Mouse (Mus musculus) heart, adult 2 months (tissue): ENCODE data around the gene Eno1.

ENCODE experiments used
- CTCF ChIP-seq: fragments of 200-600 bp; IDR thresholded peaks from 2 replicates; pipeline ENCODE4 v1.8.1; 2022; ENCODE audit warnings: antibody characterized with exemption, mild to moderate bottlenecking, moderate library complexity
- EP300 ChIP-seq: fragments of 200-500 bp; IDR thresholded peaks from 2 replicates; pipeline ENCODE4 v1.6.1; 2011; ENCODE audit warnings: low read depth, low read length, control low read depth; ENCODE audit not compliant: insufficient read depth
- POLR2A ChIP-seq: fragments of 200-500 bp; IDR thresholded peaks from 2 replicates; pipeline ENCODE4 v1.6.1; 2011; ENCODE audit warnings: mild to moderate bottlenecking, low read depth, low read length, control low read depth; ENCODE audit not compliant: insufficient read depth

GRCm38 (mm10) chr4:150225700-150226099, 10.8 kb upstream of the Eno1 start:
- TF ChIP-seq EP300 (no peak), CTCF (no peak), POLR2A (no peak)
